Mouse (Mus musculus): ENCODE results near the gene Zc3h18.

DNA sequence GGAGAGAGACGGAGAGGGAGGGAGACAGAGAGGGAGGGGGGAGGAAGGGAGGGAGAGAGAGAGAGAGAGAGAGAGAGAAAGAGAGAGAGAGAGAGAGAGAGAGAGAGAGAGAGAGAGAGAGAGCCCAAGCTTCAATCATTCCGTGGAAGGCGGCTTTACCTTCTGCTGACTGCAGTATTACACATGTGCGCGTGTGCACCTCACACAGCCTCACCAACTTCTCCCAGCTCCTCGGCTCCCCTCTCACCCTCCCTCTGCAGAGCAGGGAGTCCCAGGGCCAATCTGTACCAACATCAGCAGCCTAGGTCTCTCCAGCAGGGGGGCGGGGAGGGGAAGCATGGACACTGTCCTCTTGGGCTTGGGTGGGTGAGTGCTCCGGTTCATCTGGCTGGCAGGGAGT, 13.4 kb upstream of the Zc3h18 start:
- TF ChIP-seq POLR2A (IDR thresholded peaks at IDR 0.05; ENCODE audit: control insufficient read depth, extremely low read depth, insufficient read depth, low read length, poor library complexity) (no peak), CTCF (IDR thresholded peaks at IDR 0.05; ENCODE audit: borderline replicate concordance, control insufficient read depth, extremely low read depth, insufficient read depth, low read length, poor library complexity) (no peak)

Measured in thymus, adult 2 months (tissue).